Mouse (Mus musculus) bone marrow macrophage, adult 2 months (primary cell): ENCODE results near the gene AU040320.

Experiments used
- CTCF ChIP-seq: IDR thresholded peaks from 2 replicates; pipeline ENCODE4 v1.5.1; 2012; ENCODE audit warnings: low read depth, mild to moderate bottlenecking, low read length, moderate library complexity
- POLR2A ChIP-seq: IDR thresholded peaks from 2 replicates; pipeline ENCODE4 v1.6.1; 2012; ENCODE audit warnings: mild to moderate bottlenecking, low read depth, low read length, borderline replicate concordance

DNA sequence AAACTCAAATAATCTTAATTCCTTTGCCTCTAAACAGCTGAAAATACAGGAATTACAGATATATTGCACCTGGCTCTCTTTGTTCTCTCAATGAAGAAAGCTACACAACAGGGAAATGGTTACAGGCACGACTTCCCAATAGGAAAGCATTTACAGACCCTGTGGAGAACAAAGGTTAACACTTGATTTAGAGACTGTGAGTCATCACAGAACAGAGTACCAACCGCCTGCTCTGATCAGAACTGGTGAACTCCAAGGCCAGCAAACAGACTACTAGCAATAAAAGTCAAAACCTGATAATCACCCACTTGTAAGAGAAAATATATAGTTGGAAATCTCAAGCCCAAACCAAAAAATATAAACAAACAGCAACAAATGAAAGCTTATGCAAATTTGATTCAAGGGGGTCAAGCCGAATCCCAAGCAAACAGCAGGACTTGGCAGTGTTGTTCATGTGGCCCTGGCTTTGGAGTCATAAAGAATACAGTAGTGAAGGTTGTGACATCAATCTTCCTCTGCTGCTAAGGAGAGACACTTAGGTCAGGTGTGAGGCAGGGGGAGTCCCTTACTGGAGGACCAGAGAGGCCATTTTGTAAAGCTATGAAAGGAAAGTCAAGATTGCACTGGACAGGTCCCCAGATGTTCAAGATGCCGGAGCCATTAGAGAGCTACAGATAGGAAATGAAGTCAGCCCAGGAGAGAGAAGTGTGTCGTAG, 126.4 kb downstream of the AU040320 start:
- TF ChIP-seq CTCF (no peak), POLR2A (no peak)
